Mouse (Mus musculus) left cerebral cortex, postnatal 4 days (tissue): ENCODE results near the gene Car11. TPM values are rescaled to one million over a fixed set of nuclear protein-coding genes. Genes with fewer than 3 reads are reported as not detected.
A peak's percentile ranks its signal among the peaks of the same experiment; 100 is the strongest.

Experiments used
- DNase-seq: peaks from one replicate; pipeline ENCODE4 v3.0.0-alpha.2; 2022
- intact Hi-C: fragments of 180-260 bp; cut with DNase I; formaldehyde crosslinking; loops from one replicate; pipeline ENCODE4 v1.15.1; 2025
- total RNA-seq, 2 experiments: library from RNA; stranded (reverse); gene quantifications; 2 replicates each; pipeline ENCODE4 v1.2.3; 2021

Gene Car11
- total RNA-seq, 2 experiments from 2014 or later = 136 to 144 TPM

- intact Hi-C loops = no loop called here
- DNase-seq = no peak
Observed at GRCm38 (mm10) chr7:45708221-45708761, 8.6 kb downstream of the Car11 start.

GRCm38 (mm10) chr7:45709036-45709435, 9.4 kb downstream of the Car11 start:
- no peak for DNase-seq
- intact Hi-C loops = no loop called here

- intact Hi-C loops = no loop called here
- no peak for DNase-seq
Observed at GRCm38 (mm10) chr7:45709677-45710355, 10.2 kb downstream of the Car11 start.

- intact Hi-C loops = no loop called here
- DNase-seq = no peak
Observed at GRCm38 (mm10) chr7:45710477-45711191, 11.0 kb downstream of the Car11 start.

- intact Hi-C loops = no loop called here
- no peak for DNase-seq
Observed at GRCm38 (mm10) chr7:45711316-45712021, 11.8 kb downstream of the Car11 start.

GRCm38 (mm10) chr7:45712022-45712757, 12.5 kb downstream of the Car11 start:
- no peak for DNase-seq
- intact Hi-C loops = no loop called here

- DNase-seq = no peak
Observed at GRCm38 (mm10) chr7:45713396-45713795, 13.8 kb downstream of the Car11 start.

GRCm38 (mm10) chr7:45713881-45714520, 14.4 kb downstream of the Car11 start:
- no peak for DNase-seq
- intact Hi-C loops = no loop called here

More at GRCm38 (mm10) chr7:45713396-45713795, 13.8 kb downstream of the Car11 start:
- intact Hi-C loops = no loop called here

- intact Hi-C loops = no loop called here
- DNase-seq = no peak
Observed at GRCm38 (mm10) chr7:45714630-45715089, 15.0 kb downstream of the Car11 start.

GRCm38 (mm10) chr7:45715090-45715708, 15.6 kb downstream of the Car11 start, which contains the start of gene Rpl18:
Gene Rpl18, plus strand, starts transcription at chr7:45715457.
- intact Hi-C loops = no loop called here
- DNase-seq = peak; percentile 99

GRCm38 (mm10) chr7:45715741-45716459, 16.3 kb downstream of the Car11 start:
- DNase-seq = no peak
- intact Hi-C loops = no loop called here

- intact Hi-C loops = no loop called here
Observed at GRCm38 (mm10) chr7:45716460-45716857, 16.8 kb downstream of the Car11 start.

GRCm38 (mm10) chr7:45716952-45717917, 17.6 kb downstream of the Car11 start:
- no peak for DNase-seq
- intact Hi-C loops = no loop called here

More at GRCm38 (mm10) chr7:45716460-45716857, 16.8 kb downstream of the Car11 start:
- DNase-seq = no peak

GRCm38 (mm10) chr7:45717918-45718297, 18.3 kb downstream of the Car11 start, which contains the start of gene Sphk2:
Gene Sphk2, minus strand, starts transcription at chr7:45718002.
- intact Hi-C loops = no loop called here
- peak; percentile 99 for DNase-seq

GRCm38 (mm10) chr7:45718331-45718730, 18.7 kb downstream of the Car11 start:
- intact Hi-C loops = no loop called here
- DNase-seq = no peak

GRCm38 (mm10) chr7:45719180-45719579, 19.5 kb downstream of the Car11 start:
- no peak for DNase-seq
- intact Hi-C loops = no loop called here

GRCm38 (mm10) chr7:45719738-45720412, 20.2 kb downstream of the Car11 start:
- intact Hi-C loops = loop anchor here (5.0 kb wide), 1 partner anchor 77 kb away; no protein-coding TSS in a partner anchor
- no peak for DNase-seq
